Mouse (Mus musculus) midbrain, postnatal 0 days (tissue): ENCODE results near the gene Ttll9. TPM values are rescaled to one million over a fixed set of nuclear protein-coding genes. Genes with fewer than 3 reads are reported as not detected.

ENCODE experiments used
- ATAC-seq: fragments of 200-750 bp; cut with Nextera tagmentation; 2 replicates; pipeline ENCODE4 v1.8.0; 2017; ENCODE audit warnings: moderate number of reproducible peaks, mild to moderate bottlenecking, moderate TSS enrichment, moderate library complexity; ENCODE audit not compliant: low FRiP score
- DNase-seq: peaks from one replicate; pipeline ENCODE4 v3.0.0-alpha.2; 2015; ENCODE audit warnings: low spot score
- H3K27ac ChIP-seq: fragments of 300-500 bp; sonication (generic); 2 replicates; pipeline ENCODE4 v1.5.1; 2014; ENCODE audit warnings: low read depth, mild to moderate bottlenecking, low read length, mixed read lengths
- H3K27me3 ChIP-seq: fragments of 300-500 bp; sonication (generic); 2 replicates; pipeline ENCODE4 v1.6.1; 2014; ENCODE audit warnings: low read length, control low read depth, mixed read lengths; ENCODE audit not compliant: insufficient read depth
- H3K36me3 ChIP-seq: fragments of 300-500 bp; sonication (generic); 2 replicates; pipeline ENCODE4 v1.6.1; 2014; ENCODE audit warnings: low read length, control low read depth, mixed read lengths; ENCODE audit not compliant: insufficient read depth
- H3K4me1 ChIP-seq: fragments of 300-500 bp; sonication (generic); 2 replicates; pipeline ENCODE4 v1.6.1; 2014; ENCODE audit warnings: mild to moderate bottlenecking, control low read depth, antibody characterized with exemption, low read length, mixed read lengths; ENCODE audit not compliant: insufficient read depth
- H3K4me2 ChIP-seq: fragments of 300-500 bp; sonication (generic); 2 replicates; pipeline ENCODE4 v1.6.1; 2014; ENCODE audit warnings: low read depth, mild to moderate bottlenecking, low read length, mixed read lengths; ENCODE audit not compliant: poor library complexity, severe bottlenecking
- H3K4me3 ChIP-seq: fragments of 300-500 bp; sonication (generic); 2 replicates; pipeline ENCODE4 v1.5.1; 2014; ENCODE audit warnings: low read depth, mild to moderate bottlenecking, low read length, moderate library complexity
- H3K9ac ChIP-seq: fragments of 300-500 bp; sonication (generic); replicated peaks from 2 replicates; pipeline ENCODE4 v1.6.1; 2014; ENCODE audit warnings: mild to moderate bottlenecking, low read length, moderate library complexity, mixed read lengths; ENCODE audit not compliant: poor library complexity, severe bottlenecking
- H3K9me3 ChIP-seq: fragments of 300-500 bp; sonication (generic); 2 replicates; pipeline ENCODE4 v1.6.1; 2016; ENCODE audit warnings: low read length, control low read depth
- CTCF ChIP-seq: IDR thresholded peaks from 2 replicates; pipeline ENCODE4 v1.5.1; 2016; ENCODE audit warnings: antibody characterized with exemption, mild to moderate bottlenecking
- WGBS: fragments of 180-500 bp; shearing (Covaris S2); extraction: QIAGEN DNeasy Blood & Tissue Kit; methylation state at CpG from one replicate; pipeline ENCODE4 v1.1.7; 2014; 5-methylcytosine and 5-hydroxymethylcytosine counted together
- polyA plus RNA-seq: library from polyadenylated mRNA; unstranded; fragments of >200 nt; fragmentation: Nextera tagmentation; extraction: Ambion mirVana; gene quantifications from 2 replicates; pipeline ENCODE4 v1.2.1, GENCODE M21; 2015
- total RNA-seq: library from RNA; depleted of rRNA; stranded (reverse); fragments of >200 nt; gene quantifications from 2 replicates; pipeline ENCODE4 v1.2.3, GENCODE M21; 2014

Ttll9 gene
- total and polyA plus RNA-seq, 2 experiments from 2014 or later, result 4.9 to 7.9 TPM

DNA sequence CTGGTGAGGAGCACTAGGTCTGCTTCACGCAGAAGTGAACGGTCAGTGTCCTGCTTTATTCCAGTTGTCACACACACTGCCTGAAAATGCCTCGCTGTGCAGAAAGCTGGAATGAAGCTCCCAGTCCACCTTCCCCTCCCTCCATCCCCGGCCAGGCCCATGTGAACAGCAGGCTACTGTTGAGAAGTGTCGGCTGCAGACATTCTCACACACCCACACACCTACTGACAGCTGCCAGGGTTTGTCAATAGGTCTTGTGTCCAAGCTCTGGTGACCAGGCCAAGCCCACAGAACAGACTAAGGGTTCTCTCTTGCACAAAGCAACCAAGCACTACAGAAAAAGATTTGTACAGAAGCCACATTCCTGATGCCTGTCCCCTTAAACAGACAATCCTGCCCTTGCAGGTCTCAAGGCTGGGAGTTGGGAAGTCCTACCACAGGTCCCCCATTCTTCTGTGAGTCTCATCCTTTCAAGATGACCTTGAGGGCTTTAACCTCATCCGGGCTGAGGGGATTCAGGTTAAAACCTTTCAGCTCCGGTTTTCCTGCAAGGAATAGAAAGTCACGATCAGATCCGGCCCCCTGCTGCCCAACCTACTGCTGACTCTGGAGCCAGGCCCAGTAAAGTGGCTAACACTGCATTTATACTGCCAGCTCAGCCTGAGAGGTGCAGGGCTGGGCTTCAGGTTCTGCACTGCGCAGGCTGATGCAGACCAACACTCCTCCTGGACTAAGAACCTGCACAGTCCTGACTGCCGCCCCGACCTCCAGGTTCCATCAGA, 47.1 kb downstream of the Ttll9 start:
- 90% methylated on average over 12 of the region's 12 CpGs for WGBS
- DNase-seq, result no peak
- no peaks in the 10 kb centered on the region for H3K9me3 ChIP-seq
- H3K4me1 ChIP-seq, result peaks cover 7% of the 10 kb centered on the region; the same call in 1 of the 2 replicates
- no peak overlapping the region for H3K9ac ChIP-seq
- no peak for TF ChIP-seq CTCF
- no peak overlapping the region for H3K4me2 ChIP-seq
- peaks cover 59% of the 10 kb centered on the region for H3K36me3 ChIP-seq
- H3K4me3 ChIP-seq, result no peak overlapping the region
- no peaks in the 10 kb centered on the region for H3K27me3 ChIP-seq
- H3K27ac ChIP-seq, result no peak overlapping the region
- no peak for ATAC-seq

DNA sequence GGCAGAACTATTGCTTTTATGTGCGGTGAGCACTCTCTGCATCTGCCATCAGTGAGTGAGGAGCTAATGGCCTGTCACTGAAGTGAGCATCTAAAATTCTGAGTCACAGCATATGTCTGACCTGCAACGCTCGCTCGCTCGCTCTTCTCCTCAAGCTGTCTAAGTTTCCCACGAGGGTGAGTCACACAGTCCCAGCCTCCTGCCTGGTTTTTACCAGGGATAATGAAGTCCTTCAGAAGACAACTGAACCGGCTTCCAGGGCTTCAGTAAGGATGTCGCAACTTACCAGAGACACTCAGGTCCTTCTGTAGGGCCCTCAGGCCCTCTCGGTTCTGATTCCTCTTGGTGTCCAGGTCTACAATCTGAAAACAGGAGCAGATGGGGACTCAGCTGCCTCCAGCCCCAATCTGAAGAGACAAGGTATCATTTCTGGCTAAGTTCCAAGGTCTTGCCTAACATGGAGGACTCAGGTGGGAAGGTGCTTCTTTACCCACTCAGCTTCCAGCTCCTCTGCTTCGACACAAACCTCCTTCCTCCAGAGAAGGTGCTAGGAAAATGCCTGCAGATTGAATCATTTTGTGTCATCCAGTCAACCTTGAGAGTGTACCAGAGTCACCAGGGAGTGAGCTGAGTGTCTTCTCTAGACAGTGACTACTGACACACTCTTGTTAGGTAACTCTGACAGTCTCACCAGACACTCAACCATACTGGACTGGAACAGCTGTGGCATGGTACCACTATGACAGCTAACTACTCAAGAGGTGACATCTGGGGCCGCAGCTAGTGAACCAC, 51.6 kb downstream of the Ttll9 start:
- H3K27ac ChIP-seq, result no peak overlapping the region
- H3K9ac ChIP-seq, result peak overlapping the region; percentile 89; the same call in 1 of the 2 replicates
- 95% methylated on average over 11 of the region's 11 CpGs for WGBS

DNA sequence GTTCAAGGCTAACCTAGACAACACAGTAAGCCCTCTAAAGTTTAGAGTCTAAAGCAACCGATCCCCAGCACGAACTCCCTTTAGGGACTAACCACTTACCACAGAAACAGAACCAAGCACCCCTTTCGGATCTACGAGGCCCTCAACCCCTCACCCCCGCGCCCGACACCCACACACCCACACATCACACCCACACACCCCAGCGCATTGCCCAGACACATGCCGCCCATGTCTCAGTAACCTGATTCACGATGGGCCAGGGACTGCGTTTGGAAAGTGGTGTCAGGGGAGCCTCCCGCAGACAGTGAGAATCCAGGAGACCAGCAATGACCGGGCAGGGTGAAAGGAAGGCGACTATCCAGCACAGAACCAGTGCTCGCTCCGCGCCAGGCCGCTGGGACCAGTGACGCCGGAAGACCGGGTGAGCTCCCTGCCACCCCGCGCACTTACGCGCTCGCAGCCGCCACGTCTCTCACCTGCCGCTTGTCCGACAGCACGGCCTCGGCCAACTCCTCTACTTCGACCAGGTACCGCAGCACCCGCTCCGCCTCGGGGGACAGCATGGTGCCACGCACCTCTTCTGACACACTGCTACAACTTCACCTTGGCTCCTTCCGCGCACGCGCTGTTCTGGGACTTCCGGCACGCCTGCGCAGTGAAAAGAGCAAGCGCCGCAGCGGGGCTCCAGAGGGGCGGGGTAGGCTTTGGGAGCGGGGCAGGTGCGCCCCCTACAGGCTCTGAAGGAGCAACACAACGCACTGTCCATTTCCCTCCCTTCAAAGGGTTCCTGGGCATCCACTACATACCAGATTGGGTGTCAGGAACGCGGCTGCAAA, 52.7 kb downstream of the Ttll9 start, which contains the start of gene Pdrg1:
Gene Pdrg1 (minus strand): TSS at position 670 of the 836 bp plus-strand sequence.
- H3K4me3 ChIP-seq, result peak within 1 kb of the TSS; percentile 93
- no peaks in the 10 kb centered on the region for H3K9me3 ChIP-seq
- peak; percentile 96 for DNase-seq
- ATAC-seq, result peak; percentile 94
- H3K4me2 ChIP-seq, result peak within 1 kb of the TSS; percentile 93
- peak within 1 kb of the TSS; percentile 55 for H3K27ac ChIP-seq
- peaks cover 7% of the 10 kb centered on the region; the same call in 1 of the 2 replicates for H3K4me1 ChIP-seq
- WGBS, result 2% methylated on average over 54 of the region's 54 CpGs
- TF ChIP-seq CTCF, result peak; percentile 99
- H3K27me3 ChIP-seq, result no peaks in the 10 kb centered on the region
- H3K9ac ChIP-seq, result peak within 1 kb of the TSS; percentile 89
- peaks cover 28% of the 10 kb centered on the region for H3K36me3 ChIP-seq

More for the DNA sequence above, 51.6 kb downstream of the Ttll9 start:
- Histone ChIP-seq H3K4me1 (peaks cover 7% of the 10 kb centered on the region; the same call in 1 of the 2 replicates), H3K4me3 (peak overlapping the region; percentile 93), H3K4me2 (peak overlapping the region; percentile 93), H3K27me3 (no peaks in the 10 kb centered on the region), H3K36me3 (peaks cover 36% of the 10 kb centered on the region), H3K9me3 (no peaks in the 10 kb centered on the region)
- no peak for ATAC-seq
- DNase-seq, result no peak
- TF ChIP-seq CTCF, result no peak

DNA sequence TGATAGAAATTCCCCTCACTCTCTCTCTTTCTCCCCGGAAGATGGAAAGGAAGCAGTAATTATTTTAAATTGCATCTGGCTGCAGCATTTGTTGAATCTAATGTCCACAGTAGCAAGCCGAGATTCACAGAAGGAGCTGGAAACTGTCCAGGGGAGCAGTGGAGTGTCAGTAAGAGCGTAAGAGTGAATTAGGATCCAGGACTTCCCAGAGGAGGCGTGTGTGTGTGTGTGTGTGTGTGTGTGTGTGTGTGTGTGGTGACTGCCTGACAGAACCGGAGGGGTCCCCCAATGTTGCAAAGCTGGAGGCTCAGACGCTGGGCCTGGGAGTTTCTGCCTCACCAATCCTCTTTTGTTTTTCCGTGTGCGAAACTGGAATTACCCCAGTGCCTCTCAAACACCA, 53.5 kb downstream of the Ttll9 start:
- peak; percentile 72 for DNase-seq

DNA sequence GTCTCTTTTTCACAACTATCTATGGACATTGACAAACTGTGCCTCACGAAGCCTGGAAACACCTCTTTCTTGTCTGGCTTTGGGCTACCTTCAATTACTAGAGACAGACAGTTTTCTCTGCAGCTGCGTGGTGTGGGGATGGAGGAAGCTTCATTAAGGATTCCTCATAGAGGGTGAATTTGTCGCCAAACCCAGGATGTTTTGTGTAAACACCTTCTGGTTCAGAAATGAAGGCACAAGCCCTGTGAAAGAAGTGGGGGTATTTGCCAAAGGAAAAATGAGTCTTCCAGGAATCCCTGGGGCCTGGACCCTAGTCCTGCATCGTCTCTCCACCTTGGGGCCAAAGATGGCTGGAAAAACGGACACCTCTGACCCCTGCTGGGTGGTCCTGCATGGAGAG, 54.5 kb downstream of the Ttll9 start:
- Histone ChIP-seq H3K27me3 (no peaks in the 10 kb centered on the region), H3K4me3 (no peak overlapping the region), H3K9ac (no peak overlapping the region), H3K36me3 (peaks cover 14% of the 10 kb centered on the region), H3K4me1 (peaks cover 7% of the 10 kb centered on the region; the same call in 1 of the 2 replicates), H3K27ac (no peak overlapping the region), H3K9me3 (no peaks in the 10 kb centered on the region), H3K4me2 (no peak overlapping the region)
- DNase-seq (no peak), ATAC-seq (no peak)
- TF ChIP-seq CTCF, result no peak
- WGBS, result 46% methylated on average over 5 of the region's 5 CpGs

More for the DNA sequence above, 53.5 kb downstream of the Ttll9 start:
- H3K4me1 ChIP-seq, result peaks cover 7% of the 10 kb centered on the region; the same call in 1 of the 2 replicates
- 29% methylated on average over 7 of the region's 8 CpGs for WGBS
- no peaks in the 10 kb centered on the region for H3K9me3 ChIP-seq
- H3K4me3 ChIP-seq, result peak overlapping the region; percentile 93; the same call in 1 of the 2 replicates
- H3K4me2 ChIP-seq, result peak overlapping the region; percentile 38
- TF ChIP-seq CTCF, result no peak
- H3K27me3 ChIP-seq, result no peaks in the 10 kb centered on the region
- H3K27ac ChIP-seq, result peak overlapping the region; percentile 55
- H3K9ac ChIP-seq, result no peak overlapping the region
- ATAC-seq, result no peak
- peaks cover 20% of the 10 kb centered on the region for H3K36me3 ChIP-seq
